ENCODE assay signal across 25 mouse cellular contexts in genomic region chr2:132395753-132396152, GRCm38 (mm10). TPM values are rescaled to one million over a fixed set of nuclear protein-coding genes. Genes with fewer than 3 reads are reported as not detected.
DNase-seq lines count a peak whose midpoint lies in the region; ATAC-seq and TF ChIP-seq lines count a peak whose summit lies in the region.
"Had no signal": no experiment of that assay in that cellular context is flagged by ENCODE, and none has a peak within 500 bp of the region (broad histone marks: within the 10 kb centered on the region; RNA-seq: fewer than 3 reads in every experiment).

No protein-coding gene starts in this region.

- no peak overlapping the region for H3K9ac ChIP-seq in embryonic facial prominence, embryonic 14.5 days (ENCODE audit: low read depth, low read length)
- no peak overlapping the region for H3K9ac ChIP-seq in limb, embryonic 13.5 days
- H3K9ac ChIP-seq in limb, embryonic 14.5 days (ENCODE audit: low read depth, low read length, severe bottlenecking), result no peak overlapping the region
- H3K9ac ChIP-seq in limb, embryonic 15.5 days, result no peak overlapping the region
- no peak overlapping the region for H3K9ac ChIP-seq in intestine, postnatal 0 days (ENCODE audit: low read depth, low read length)

- ATAC-seq in embryonic facial prominence, embryonic 14.5 days (ENCODE audit: low read depth), result no peak
- peak; percentile 86; the same call in 1 of the 2 replicates for ATAC-seq in limb, embryonic 13.5 days (ENCODE audit: low FRiP score, low read depth)
- peak; percentile 85 for ATAC-seq in limb, embryonic 14.5 days (ENCODE audit: low FRiP score, low read depth)
- ATAC-seq in limb, embryonic 15.5 days (ENCODE audit: insufficient number of reproducible peaks, low FRiP score, low TSS enrichment, low read depth), result peak; percentile 61; the same call in 1 of the 2 replicates
- no peak for ATAC-seq in intestine, postnatal 0 days
- ATAC-seq: activated CD4-positive, CD25-positive, alpha-beta regulatory T cell, adult 4 months; CD4-positive, CD25-positive, alpha-beta regulatory T cell, adult 4 months; Patski had no signal

- H3K27me3 ChIP-seq in embryonic facial prominence, embryonic 14.5 days (replicated peaks; ENCODE audit: control insufficient read depth, insufficient read depth, low read length), result no peaks in the 10 kb centered on the region
- no peaks in the 10 kb centered on the region for H3K27me3 ChIP-seq in embryonic facial prominence, embryonic 10.5 days (replicated peaks; ENCODE audit: low read depth, poor library complexity, severe bottlenecking)
- H3K27me3 ChIP-seq in limb, embryonic 13.5 days, result no peaks in the 10 kb centered on the region
- no peaks in the 10 kb centered on the region for H3K27me3 ChIP-seq in limb, embryonic 10.5 days (ENCODE audit: low read depth, poor library complexity, severe bottlenecking)
- no peaks in the 10 kb centered on the region for H3K27me3 ChIP-seq in limb, embryonic 14.5 days (ENCODE audit: control insufficient read depth, insufficient read depth, low read length)
- H3K27me3 ChIP-seq in limb, embryonic 15.5 days, result no peaks in the 10 kb centered on the region
- no peaks in the 10 kb centered on the region for H3K27me3 ChIP-seq in intestine, postnatal 0 days (replicated peaks; ENCODE audit: control insufficient read depth, insufficient read depth, low read length)
- H3K27me3 ChIP-seq: CH12.LX had no signal

- H3K4me1 ChIP-seq in embryonic facial prominence, embryonic 14.5 days (ENCODE audit: control insufficient read depth, insufficient read depth, low read length), result no peaks in the 10 kb centered on the region
- H3K4me1 ChIP-seq in embryonic facial prominence, embryonic 10.5 days, result no peaks in the 10 kb centered on the region
- H3K4me1 ChIP-seq in limb, embryonic 13.5 days, result peaks cover 11% of the 10 kb centered on the region
- no peaks in the 10 kb centered on the region for H3K4me1 ChIP-seq in limb, embryonic 10.5 days
- H3K4me1 ChIP-seq in limb, embryonic 14.5 days (ENCODE audit: control insufficient read depth, insufficient read depth, low read length), result 0 out of 2 replicates have a peak, but pooled peaks cover 4% of the 10 kb centered on the region
- H3K4me1 ChIP-seq in limb, embryonic 15.5 days, result peaks cover 3% of the 10 kb centered on the region; the same call in 1 of the 2 replicates
- no peaks in the 10 kb centered on the region for H3K4me1 ChIP-seq in intestine, postnatal 0 days (replicated peaks; ENCODE audit: control insufficient read depth, insufficient read depth, low read length)

- TF ChIP-seq CTCF in intestine, postnatal 0 days (IDR thresholded peaks at IDR 0.05; ENCODE audit: low read depth), result no peak

- TF ChIP-seq POLR2A in limb, embryonic 14.5 days (IDR thresholded peaks at IDR 0.05; ENCODE audit: borderline replicate concordance, extremely low read depth, insufficient read depth, insufficient read length), result no peak

- 0 out of 2 replicates have a peak overlapping the region, but pooled peaks have one; percentile 21 for H3K27ac ChIP-seq in embryonic facial prominence, embryonic 14.5 days (replicated peaks; ENCODE audit: low read depth, low read length)
- no peak overlapping the region for H3K27ac ChIP-seq in embryonic facial prominence, embryonic 10.5 days (replicated peaks)
- H3K27ac ChIP-seq in limb, embryonic 13.5 days, result no peak overlapping the region; the same call in 1 of the 2 replicates
- no peak overlapping the region for H3K27ac ChIP-seq in limb, embryonic 10.5 days
- 0 out of 2 replicates have a peak overlapping the region, but pooled peaks have one; percentile 53 for H3K27ac ChIP-seq in limb, embryonic 14.5 days (replicated peaks; ENCODE audit: low read depth, low read length)
- peak overlapping the region; percentile 71 for H3K27ac ChIP-seq in limb, embryonic 15.5 days
- no peak overlapping the region for H3K27ac ChIP-seq in intestine, postnatal 0 days (ENCODE audit: low read depth, low read length)

- WGBS in embryonic facial prominence, embryonic 14.5 days, result 21% methylated on average over 1 of the region's 1 CpGs
- 43% methylated on average over 1 of the region's 1 CpGs for WGBS in embryonic facial prominence, embryonic 10.5 days
- WGBS in limb, embryonic 13.5 days, result 5% methylated on average over 1 of the region's 1 CpGs
- 50% methylated on average over 1 of the region's 1 CpGs for WGBS in limb, embryonic 10.5 days
- 7% methylated on average over 1 of the region's 1 CpGs for WGBS in limb, embryonic 14.5 days
- WGBS in limb, embryonic 15.5 days, result 12% methylated on average over 1 of the region's 1 CpGs
- 63% methylated on average over 1 of the region's 1 CpGs for WGBS in intestine, postnatal 0 days

- H3K36me3 ChIP-seq in embryonic facial prominence, embryonic 14.5 days (ENCODE audit: control insufficient read depth, insufficient read depth, low read length), result no peaks in the 10 kb centered on the region
- H3K36me3 ChIP-seq in embryonic facial prominence, embryonic 10.5 days (replicated peaks), result no peaks in the 10 kb centered on the region
- H3K36me3 ChIP-seq in limb, embryonic 13.5 days, result no peaks in the 10 kb centered on the region
- no peaks in the 10 kb centered on the region for H3K36me3 ChIP-seq in limb, embryonic 10.5 days
- no peaks in the 10 kb centered on the region for H3K36me3 ChIP-seq in limb, embryonic 14.5 days (ENCODE audit: control insufficient read depth, insufficient read depth, low read length)
- no peaks in the 10 kb centered on the region for H3K36me3 ChIP-seq in limb, embryonic 15.5 days
- no peaks in the 10 kb centered on the region for H3K36me3 ChIP-seq in intestine, postnatal 0 days (ENCODE audit: control insufficient read depth, insufficient read depth)
- H3K36me3 ChIP-seq: G1E had no signal

- H3K9me3 ChIP-seq in embryonic facial prominence, embryonic 14.5 days (ENCODE audit: control insufficient read depth, low read length), result peaks cover 15% of the 10 kb centered on the region
- H3K9me3 ChIP-seq in embryonic facial prominence, embryonic 10.5 days, result peaks cover 12% of the 10 kb centered on the region
- H3K9me3 ChIP-seq in limb, embryonic 13.5 days, result peaks cover 11% of the 10 kb centered on the region
- no peaks in the 10 kb centered on the region for H3K9me3 ChIP-seq in limb, embryonic 10.5 days (replicated peaks)
- H3K9me3 ChIP-seq in limb, embryonic 14.5 days (ENCODE audit: control insufficient read depth, low read length), result peaks cover 11% of the 10 kb centered on the region
- H3K9me3 ChIP-seq in limb, embryonic 15.5 days, result peaks cover 10% of the 10 kb centered on the region; the same call in 1 of the 2 replicates
- 0 out of 2 replicates have a peak, but pooled peaks cover 7% of the 10 kb centered on the region for H3K9me3 ChIP-seq in intestine, postnatal 0 days (ENCODE audit: control insufficient read depth)
- H3K9me3 ChIP-seq: G1E had no signal

- DNase-seq in embryonic facial prominence, embryonic 14.5 days (ENCODE audit: low spot score), result peak; percentile 30
- no peak for DNase-seq in embryonic facial prominence, embryonic 10.5 days (ENCODE audit: low spot score)
- no peak for DNase-seq in limb, embryonic 10.5 days (ENCODE audit: low spot score)
- peak; percentile 63 for DNase-seq in limb, embryonic 14.5 days (ENCODE audit: low spot score)
- DNase-seq in gastrocnemius, adult 18-20 months (ENCODE audit: low spot score), result no peak
- DNase-seq: adrenal gland, adult 2 months; adrenal gland, adult 8-10 months; adrenal gland, postnatal 10 days; adrenal gland, postnatal 14 days; adrenal gland, postnatal 25 days; adrenal gland, postnatal 36 days; B cell, adult 2 months; cerebellum, adult 11 months; cerebellum, adult 11-12 months had no signal

- H3K4me3 ChIP-seq in embryonic facial prominence, embryonic 14.5 days (ENCODE audit: low read depth, low read length), result no peak overlapping the region
- no peak overlapping the region for H3K4me3 ChIP-seq in embryonic facial prominence, embryonic 10.5 days
- H3K4me3 ChIP-seq in limb, embryonic 13.5 days, result no peak overlapping the region
- H3K4me3 ChIP-seq in limb, embryonic 10.5 days, result no peak overlapping the region
- H3K4me3 ChIP-seq in limb, embryonic 14.5 days (replicated peaks; ENCODE audit: low read length), result no peak overlapping the region
- no peak overlapping the region for H3K4me3 ChIP-seq in limb, embryonic 15.5 days
- H3K4me3 ChIP-seq in intestine, postnatal 0 days (ENCODE audit: low read depth, low read length), result no peak overlapping the region

- H3K4me2 ChIP-seq in embryonic facial prominence, embryonic 14.5 days (ENCODE audit: low read depth, low read length), result no peak overlapping the region
- no peak overlapping the region for H3K4me2 ChIP-seq in limb, embryonic 13.5 days (replicated peaks)
- no peak overlapping the region for H3K4me2 ChIP-seq in limb, embryonic 14.5 days (replicated peaks; ENCODE audit: low read depth, low read length, severe bottlenecking)
- no peak overlapping the region for H3K4me2 ChIP-seq in limb, embryonic 15.5 days
- H3K4me2 ChIP-seq in intestine, postnatal 0 days (replicated peaks; ENCODE audit: low read depth), result no peak overlapping the region

RNA-seq across cellular contexts. Expression of gene Prokr2, which starts 10.5 kb away (rescaled TPM):
- 1.3 and 2.7 TPM in 2 replicates for polyA plus RNA-seq in embryonic facial prominence, embryonic 14.5 days (2014; fragmentation: Nextera tagmentation; extraction: Ambion mirVana)
- polyA plus RNA-seq in embryonic facial prominence, embryonic 10.5 days (2016; fragmentation: Nextera tagmentation; extraction: Ambion mirVana), result 1.3 and 1.7 TPM in 2 replicates
- 2.1 and 2.7 TPM in 2 replicates for polyA plus RNA-seq in limb, embryonic 13.5 days (2015; fragmentation: Nextera tagmentation; extraction: Ambion mirVana)
- polyA plus RNA-seq in limb, embryonic 10.5 days (2016; fragmentation: Nextera tagmentation; extraction: Ambion mirVana), result 0.34 and 0.78 TPM in 2 replicates
- 1.4 and 2.5 TPM in 2 replicates for polyA plus RNA-seq in limb, embryonic 14.5 days (2012; rRNA removed)
- polyA plus RNA-seq in limb, embryonic 14.5 days (2014; fragmentation: Nextera tagmentation; extraction: Ambion mirVana), result 3.1 and 4.0 TPM in 2 replicates
- 2.4 and 4.2 TPM in 2 replicates for polyA plus RNA-seq in limb, embryonic 15.5 days (2015; fragmentation: Nextera tagmentation; extraction: Ambion mirVana)
- polyA plus RNA-seq in intestine, postnatal 0 days (2015; fragmentation: Nextera tagmentation; extraction: Ambion mirVana), result 0.08 and 0.17 TPM in 2 replicates
- not detected for total RNA-seq in gastrocnemius, adult 18-20 months (2021)
- total RNA-seq: adrenal gland, adult 18-20 months; adrenal gland, postnatal 10 days; adrenal gland, postnatal 14 days; adrenal gland, postnatal 25 days; MEL had no signal
- polyA plus RNA-seq: adrenal gland, adult 2 months; C2C12; CD4-positive, CD25-positive, alpha-beta regulatory T cell, adult 4 months; G1E; Patski had no signal

Comparison
In these comparisons a context has a peak if more than half of its experiments do, and no peak if none do; other contexts are left out.
1. DNase-seq: peak in embryonic facial prominence, embryonic 14.5 days (single experiment) and limb, embryonic 14.5 days (single experiment); none in embryonic facial prominence, embryonic 10.5 days (single experiment), limb, embryonic 10.5 days (single experiment) and gastrocnemius, adult 18-20 months (single experiment).
2. H3K27ac ChIP-seq: peak in embryonic facial prominence, embryonic 14.5 days (single experiment), limb, embryonic 14.5 days (single experiment) and limb, embryonic 15.5 days (single experiment); none in embryonic facial prominence, embryonic 10.5 days (single experiment), limb, embryonic 13.5 days (single experiment), limb, embryonic 10.5 days (single experiment) and intestine, postnatal 0 days (single experiment).
3. ATAC-seq: peak in limb, embryonic 13.5 days (single experiment), limb, embryonic 14.5 days (single experiment) and limb, embryonic 15.5 days (single experiment); none in embryonic facial prominence, embryonic 14.5 days (single experiment) and intestine, postnatal 0 days (single experiment).